Mouse (Mus musculus): ENCODE data around the gene Lhpp.
A peak's percentile ranks its signal among the peaks of the same experiment; 100 is the strongest.
"Not testable (repeated sequence)": the region's sequence is repeated elsewhere in the genome, so short reads cannot be mapped to it uniquely, and the experiment has no call there.

Lhpp gene

DNA sequence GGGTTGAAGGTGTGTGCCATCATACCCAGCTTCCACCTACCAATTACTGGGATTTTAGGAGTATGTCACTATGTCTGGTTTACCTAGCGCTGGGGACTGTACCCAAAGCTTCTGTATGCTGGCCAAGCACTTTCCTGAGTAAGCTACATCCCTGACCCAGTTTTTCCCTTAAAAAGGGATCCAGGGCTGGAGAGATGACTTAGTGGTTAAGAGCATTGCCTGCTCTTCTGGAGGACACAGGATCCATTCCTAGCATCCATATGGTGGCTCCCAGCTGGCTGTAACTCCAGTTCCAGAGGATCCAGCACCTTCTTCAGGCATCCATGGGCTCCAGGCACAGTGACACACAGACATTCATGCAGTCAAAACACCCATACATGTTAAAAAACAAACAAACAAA lies 36.1 kb downstream of the Lhpp start:
- DNase-seq (ENCODE audit: low spot score) = no peak

DNA sequence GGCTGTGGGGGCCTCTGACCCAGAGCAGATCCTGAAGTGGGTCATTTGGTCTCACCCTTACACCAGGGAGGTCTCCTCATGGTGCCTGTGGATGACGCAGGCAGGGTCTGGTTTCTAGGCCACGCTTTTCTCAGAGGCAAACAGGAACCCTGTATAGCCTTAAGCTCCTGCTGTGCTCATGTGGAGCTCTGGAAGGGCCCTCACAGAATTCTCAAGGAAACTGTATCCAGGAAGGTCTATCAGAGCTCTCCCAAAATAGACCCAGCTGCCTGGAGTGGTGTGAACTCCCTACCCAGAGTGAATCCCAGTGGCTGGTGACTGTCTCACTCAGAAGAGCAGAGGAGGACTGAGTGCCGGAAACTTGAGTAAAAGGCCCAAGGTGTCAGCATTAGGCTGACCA lies 44.0 kb downstream of the Lhpp start:
- no peak for DNase-seq (ENCODE audit: low spot score)

DNA sequence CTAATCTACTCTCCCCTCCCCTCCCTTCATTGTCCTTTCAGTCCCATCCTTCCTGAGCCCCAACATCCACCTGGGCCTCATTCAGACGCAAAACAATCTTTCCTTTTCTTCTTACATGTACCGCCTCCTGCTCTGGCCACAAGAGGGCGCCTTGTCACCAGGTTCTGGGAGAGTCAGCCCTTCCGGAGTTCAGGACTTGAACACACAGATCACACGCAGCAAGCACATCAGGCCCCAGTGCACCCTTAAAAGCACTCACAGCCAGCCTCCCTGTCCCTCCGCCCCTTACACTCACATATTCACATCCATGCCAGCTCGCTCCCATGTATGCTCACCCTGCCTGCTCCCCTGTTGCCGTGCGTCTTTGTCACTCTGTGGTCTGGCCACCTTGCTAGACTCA lies 45.6 kb downstream of the Lhpp start:
- DNase-seq (ENCODE audit: low spot score) = peak; percentile 78

DNA sequence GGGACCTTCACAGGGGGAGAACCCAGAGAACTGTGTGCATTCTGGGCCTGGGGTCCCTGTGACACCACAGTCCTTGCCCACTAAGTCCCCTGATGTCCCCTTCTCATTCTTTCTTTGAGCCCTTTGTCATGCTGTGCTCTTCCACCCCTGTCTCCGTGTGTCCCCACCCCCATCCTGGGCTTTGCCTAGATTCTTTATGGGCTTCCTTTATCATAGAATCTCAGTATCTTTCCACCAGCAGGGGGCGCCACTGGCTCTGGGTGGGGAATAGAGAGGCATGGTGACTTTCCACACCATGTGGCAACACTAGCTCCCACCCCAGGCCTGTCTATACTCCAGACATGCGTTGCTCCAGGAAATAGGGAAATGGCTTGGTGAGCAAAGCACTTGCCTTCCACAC lies 46.1 kb downstream of the Lhpp start:
- DNase-seq (ENCODE audit: low spot score) = peak; percentile 70

DNA sequence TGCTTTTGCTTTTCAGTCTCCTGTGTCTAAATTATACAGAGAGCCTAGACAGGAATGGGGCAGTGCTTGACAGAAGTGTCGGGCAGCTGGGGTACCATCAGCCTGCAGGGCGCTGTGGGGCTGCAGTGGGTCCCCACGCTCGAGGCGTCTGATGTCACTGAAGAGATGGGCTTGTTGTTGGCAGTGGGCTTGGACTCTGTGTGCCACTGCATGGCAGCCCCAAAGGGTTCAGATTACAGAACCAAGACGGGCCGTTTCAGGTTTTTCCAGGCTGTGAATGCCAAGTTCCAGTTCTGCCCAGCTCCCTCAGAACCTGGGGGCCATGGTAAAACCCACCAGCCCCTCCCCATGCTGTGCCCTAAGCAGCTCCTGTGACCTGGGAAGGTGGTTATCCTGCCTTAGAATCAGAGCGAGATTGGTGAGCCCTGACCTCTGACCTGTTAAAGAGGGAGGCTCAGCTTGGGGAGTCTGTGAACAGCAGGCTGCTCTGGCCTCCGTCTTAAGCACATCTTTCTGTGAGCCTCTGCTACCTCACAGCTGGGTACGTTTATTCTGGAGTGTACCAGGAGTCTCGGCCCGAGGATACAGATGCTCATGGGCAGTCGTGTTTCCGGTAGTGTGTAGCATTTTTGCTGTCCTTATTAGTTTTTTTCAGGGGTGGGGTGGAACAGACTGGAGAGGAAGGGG lies 47.1 kb downstream of the Lhpp start:
- no peak for DNase-seq (ENCODE audit: low spot score)

DNA sequence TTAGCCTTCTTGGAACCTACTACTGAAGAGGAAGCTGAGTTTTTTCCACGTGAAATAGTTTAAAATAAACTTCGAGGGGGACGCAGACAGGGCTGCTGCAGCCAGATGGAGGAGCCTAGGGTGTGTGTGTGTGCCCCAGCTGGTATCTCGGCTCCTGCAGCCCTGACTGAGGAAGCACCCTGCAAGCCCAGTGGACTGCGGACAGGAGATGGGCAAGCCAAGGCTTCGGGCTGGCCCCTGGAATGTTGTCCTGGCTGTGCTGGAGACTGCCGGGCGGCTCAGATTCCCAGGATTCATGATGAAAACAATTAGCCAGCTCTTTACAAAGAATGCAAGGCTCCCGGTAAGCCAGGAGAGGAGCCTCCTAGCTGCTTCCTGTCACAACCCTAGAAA lies 47.6 kb downstream of the Lhpp start:
- peak; percentile 42 for DNase-seq (ENCODE audit: low spot score)

DNA sequence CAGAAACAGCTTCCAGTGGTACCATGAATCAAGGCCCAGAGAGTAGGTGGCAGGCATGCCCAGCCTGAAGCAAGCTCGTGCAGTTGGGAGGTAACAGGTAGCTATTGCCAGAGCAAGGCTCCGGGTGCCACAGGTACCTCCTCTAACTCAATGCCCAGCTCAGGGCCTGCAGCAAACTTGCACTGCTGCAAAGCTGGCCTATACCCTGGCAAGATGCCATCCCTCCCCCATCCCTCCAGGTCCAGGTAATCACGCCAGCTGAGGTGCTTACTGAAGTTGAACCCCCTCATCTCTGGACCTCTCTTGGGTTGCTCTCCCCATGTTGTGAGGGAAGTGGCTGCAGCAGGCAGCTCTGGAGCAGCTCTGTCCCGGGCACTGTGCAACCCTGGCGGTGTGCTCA lies 48.2 kb downstream of the Lhpp start:
- DNase-seq (ENCODE audit: low spot score) = no peak

DNA sequence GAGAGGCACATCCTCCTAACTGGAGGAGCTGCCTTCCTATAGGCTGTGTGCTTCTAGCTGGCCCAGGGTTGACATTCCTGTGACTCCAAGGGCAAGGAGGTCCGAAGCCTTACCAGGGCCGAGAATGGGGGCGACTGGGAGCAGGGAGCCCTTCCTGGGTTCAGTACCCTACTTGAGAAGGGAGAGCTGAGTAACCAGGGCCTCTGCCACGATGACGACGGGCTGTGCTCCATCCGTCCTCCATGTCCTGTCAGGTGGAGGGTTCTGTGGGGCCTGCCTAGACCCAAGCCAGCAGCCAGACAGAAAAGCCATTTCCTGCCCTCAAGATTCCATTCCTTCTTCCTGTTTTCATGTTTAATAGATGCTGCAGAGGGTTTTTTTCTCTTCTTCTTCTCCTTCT lies 49.2 kb downstream of the Lhpp start:
- DNase-seq (ENCODE audit: low spot score) = no peak

DNA sequence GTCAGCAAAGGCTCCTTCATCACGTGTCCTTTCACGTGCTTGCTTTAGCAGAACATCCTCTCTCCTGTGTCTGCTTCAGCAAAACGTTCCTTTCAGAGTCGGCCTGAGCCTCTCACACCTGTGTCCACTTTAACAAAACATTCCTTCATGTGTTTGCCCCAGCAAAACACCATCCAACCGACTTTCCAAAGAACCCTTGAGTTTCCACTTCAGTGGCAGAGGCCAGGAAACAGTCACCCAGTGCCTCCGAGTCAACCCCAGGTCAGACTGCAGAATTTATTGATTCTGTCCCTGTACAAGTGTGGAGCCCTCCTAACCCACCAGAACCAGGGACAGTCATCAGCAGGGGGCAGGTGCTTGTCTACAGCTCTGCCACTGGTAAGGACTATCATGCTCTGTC lies 52.4 kb downstream of the Lhpp start:
- not testable (repeated sequence) for DNase-seq (ENCODE audit: low spot score)

DNA sequence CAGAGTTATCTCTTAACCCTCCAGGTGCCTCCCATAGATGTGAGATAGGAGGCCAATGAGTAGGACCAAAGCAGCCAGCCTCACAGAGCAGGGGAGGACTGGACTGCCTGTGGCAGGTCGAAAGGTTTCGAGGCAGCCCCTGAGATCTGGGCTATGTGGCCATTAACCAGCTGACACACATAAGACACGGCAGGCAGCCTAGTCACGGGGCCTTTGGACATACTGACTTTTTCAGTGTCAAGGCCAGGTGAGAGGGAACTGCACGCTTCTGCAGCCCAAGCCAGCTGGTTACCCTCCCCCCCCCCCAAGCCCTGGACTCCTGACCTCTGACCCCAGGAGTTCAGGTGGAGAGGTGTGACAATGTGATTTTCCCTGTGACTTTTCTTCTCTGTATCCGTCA lies 54.4 kb downstream of the Lhpp start:
- DNase-seq (ENCODE audit: low spot score) = peak; percentile 79

DNA sequence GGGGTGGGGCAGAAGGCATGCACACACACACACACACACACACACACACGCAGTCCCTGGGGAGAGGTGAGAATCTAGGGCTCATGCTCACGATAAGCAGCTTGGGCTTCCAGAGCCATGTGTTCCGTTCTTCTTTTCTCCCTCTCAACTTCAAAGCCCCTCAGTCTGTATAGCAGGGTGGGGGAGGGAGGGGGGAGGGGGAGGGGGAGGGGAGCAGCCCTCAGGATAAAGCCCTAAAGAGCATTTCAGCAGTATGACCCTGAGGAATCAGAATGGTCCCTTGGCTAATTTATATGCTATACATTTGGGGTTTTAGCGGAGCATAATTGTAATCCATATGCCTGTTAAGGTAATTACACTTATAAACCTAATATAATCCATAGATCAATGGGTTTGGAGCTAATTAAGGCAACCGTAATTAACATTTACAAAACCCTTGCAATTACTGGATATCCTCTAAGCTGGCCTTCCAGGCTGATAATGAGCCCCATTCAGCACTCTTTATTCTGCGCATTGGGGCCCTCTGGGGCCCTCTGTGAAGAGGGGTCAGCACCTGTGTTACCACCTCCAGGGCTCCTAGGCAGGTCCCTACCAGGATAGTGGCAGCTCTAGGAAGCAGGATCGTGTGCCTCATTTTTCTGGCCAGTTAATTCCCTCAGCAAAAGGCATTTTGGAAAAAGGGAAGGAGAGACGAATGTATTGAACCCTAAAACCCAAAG lies 55.4 kb downstream of the Lhpp start:
- DNase-seq (ENCODE audit: low spot score) = no peak

DNA sequence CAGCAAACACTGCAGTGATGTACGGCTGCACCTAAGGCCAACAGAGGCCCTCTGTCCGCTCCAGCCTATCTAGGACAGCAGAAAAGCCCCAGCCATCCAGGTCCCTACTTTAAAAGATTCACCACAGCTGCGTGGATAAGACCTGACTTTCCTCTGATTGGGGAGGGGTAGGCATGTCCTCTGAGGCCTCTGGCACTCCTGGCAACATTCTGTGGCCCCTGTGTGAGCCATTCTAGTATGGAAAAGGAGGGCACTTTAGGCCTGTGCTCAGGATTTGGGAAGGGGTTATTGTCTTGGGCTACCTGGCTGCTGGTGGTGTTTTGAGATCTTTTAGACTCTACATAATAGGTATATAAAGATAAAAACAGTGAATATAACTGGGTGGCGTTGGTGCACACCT lies 56.1 kb downstream of the Lhpp start:
- no peak for DNase-seq (ENCODE audit: low spot score)

DNA sequence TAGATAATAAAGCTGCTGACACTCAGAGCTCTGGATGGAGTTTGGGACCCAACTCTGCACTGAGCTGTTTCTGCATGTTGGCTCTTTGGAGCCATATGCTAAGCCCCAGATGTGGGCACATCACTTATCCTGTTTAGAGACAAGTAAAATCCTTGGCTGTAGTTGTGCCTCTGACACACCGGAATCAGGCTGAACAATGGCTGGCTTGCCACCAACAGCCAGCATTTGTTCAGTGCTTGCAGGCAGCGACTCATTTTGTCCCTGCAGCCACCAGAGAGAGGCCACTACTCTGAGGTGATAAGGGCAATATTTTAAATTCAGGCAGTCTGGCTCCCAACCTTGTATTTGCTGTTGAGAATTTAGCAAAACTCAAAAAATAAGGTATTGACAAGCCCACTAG lies 58.2 kb downstream of the Lhpp start:
- no peak for DNase-seq (ENCODE audit: low spot score)

DNA sequence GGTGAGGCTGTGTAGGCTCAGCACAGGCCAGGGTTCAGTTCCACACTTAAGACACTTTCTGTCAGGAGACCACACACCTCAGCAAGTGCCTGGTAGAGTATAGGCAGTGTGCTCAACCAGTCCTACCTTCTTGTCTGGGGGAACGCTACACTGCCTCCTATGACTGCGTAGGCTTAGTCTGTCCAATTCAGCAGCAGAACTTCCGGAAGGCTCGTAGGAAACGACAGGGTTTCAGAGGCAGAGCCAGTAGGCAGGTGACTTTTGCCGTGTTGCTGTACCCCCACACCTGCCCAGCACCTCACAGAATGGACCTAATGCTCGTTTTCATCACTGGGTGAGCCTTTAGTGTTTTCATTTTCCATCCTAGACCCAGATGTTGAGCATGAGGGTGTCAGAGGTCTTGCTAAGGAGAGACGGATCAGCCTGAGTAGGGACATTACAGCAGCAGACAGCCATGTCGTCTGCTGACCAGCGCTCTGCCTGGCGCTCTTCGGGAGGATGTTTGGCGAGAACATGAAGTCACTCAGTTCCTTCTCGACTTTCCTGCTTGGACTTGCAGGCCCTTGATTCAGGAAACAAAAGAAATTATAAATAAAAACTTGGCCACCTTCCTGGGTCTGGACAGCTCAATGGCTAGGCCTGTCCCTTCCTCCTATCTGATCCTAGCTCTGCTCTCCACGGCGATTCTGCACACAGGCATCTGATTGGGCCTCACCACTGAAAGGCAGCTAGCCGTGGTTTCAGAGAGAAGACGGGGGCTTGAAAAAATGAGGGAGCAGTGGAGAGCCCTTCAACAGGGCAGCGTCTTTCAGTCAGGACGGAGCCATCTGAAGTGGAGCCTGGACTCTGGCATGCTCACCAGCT lies 59.8 kb downstream of the Lhpp start:
- no peak for DNase-seq (ENCODE audit: low spot score)

DNA sequence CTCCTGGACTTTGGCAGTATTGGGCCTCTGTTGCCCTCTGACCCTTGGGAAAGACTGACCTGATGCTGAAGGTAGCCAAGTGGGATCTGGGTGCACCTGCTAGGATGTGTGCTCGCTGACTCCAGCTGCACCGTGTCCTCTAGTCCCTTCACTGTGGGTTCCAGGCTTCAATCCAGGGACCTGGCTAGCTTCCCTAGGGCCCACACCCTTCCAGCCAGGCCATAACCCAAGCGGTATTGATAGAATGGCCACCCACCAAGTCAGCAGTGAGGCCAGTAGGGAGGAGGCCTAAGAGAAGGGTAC lies 60.4 kb downstream of the Lhpp start:
- DNase-seq (ENCODE audit: low spot score) = no peak

DNA sequence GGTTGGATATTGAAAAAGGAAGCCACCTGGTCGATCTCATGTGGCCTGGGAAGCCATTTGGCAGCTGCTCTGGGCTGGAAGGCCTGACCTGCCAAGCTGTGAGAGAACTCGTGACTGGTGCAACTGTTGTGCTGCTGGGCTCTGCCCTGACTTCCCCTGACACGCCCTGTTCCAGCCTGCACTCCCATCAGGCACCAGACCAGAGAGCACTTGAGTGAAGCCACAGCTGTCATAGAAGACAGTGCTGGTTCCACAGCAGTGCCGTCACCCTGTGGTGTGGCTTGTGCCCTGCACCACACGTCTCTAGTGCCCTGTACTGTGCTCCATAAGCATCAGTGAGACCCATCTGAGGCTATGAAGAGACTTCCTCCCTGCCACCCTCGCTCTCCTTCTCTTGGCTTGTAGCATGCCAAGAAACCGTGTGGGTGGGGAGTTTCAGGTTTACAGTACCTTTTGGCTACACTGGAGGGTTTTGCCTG lies 62.1 kb downstream of the Lhpp start:
- no peak for DNase-seq (ENCODE audit: low spot score)

DNA sequence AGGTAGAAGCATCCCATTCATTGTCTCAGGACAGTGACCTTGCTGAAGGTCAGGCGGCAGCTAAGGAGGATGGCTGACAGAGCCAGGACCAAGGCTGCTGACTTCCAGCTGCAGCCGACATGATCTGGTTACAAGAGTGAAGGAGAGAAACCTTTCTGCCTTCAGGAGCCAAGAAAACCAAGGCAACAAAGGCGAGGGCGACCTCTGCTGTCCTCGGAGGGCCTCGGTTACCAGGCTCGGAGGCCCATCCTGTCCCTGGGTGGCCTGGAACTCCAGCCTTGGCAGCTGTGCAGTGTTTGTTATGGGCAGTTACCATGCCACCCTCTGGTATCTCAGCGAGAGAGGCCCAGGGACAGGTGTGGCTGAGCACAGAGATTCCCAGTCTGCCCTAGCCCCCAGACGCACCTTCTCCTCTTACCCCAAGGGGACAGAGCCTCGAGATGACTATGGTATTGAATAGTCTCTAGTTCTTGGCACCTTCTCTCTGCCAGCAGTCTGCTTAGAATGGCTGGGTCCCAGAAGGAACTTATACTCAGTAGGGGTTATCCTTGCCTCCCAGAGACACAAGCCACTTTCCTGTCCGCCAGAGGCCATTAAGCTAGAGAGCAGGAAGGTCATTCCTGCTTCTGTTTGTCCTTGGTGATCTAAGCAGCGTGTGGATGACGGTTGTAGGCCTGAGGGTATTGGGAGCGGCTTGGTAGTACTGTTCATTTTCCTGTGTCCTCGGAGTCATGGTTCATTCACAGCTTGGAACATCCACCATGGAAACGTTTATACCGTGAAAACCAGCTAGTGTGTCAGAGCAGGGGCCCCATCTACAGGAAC lies 63.7 kb downstream of the Lhpp start:
- DNase-seq (ENCODE audit: low spot score) = no peak

DNA sequence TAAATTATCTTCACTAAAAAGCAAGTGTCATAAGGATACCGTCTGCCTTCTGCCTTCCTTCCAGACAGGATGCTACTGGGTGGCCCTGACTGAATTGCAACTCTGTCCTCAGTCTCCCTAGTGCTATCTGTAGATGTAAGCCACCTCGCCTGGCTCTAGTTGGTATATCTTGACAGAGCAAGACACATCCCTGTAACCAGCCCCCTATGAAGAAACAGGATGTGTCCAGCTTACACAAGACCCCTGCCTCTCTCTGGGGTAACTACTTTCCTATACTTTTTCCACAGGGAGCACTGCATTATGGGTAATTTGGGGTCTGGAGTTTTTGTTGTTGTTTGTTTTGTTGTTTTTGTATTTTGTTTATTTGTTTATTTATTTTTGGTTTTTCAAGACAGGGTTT lies 65.5 kb downstream of the Lhpp start:
- no peak for DNase-seq (ENCODE audit: low spot score)

DNA sequence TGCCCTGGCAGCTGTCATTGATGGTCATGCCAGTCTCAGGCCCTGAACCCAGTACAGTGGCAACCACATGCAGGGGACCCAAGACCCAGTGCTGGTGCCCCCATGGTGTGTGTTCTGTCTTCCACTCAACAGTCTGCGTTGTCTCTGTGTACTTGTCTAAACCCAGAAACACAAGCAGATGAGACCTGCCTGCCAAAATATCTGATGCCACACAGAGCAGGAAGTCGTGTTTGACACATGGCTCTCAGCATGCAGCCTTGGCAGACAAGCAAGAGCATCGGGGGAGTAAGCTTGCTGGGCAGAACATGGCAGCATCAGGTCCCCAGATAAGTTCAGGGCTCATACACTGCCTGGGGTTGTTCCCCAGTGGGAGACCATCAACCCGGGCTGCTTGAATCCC lies 68.7 kb downstream of the Lhpp start:
- DNase-seq (ENCODE audit: low spot score) = no peak

DNA sequence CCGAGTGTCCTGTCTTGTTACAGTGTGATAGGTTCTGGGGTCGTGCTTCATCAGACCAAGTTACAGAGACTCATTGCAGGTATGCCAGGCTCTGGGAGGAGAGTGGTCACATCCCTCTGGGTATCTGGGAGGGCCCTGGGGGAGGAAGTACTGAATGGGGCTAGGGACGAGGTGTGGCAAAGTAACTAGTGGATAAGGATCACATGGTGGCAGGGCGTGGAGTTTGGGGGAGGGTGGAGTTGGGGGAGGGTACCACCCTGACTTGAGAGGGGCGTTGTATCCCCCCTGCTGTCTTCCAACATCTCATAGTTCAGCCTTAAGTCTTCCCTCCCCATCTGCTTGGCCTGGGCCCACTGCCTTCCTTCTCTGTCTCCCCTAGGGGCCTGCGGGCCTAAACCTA lies 69.1 kb downstream of the Lhpp start:
- DNase-seq (ENCODE audit: low spot score) = no peak

DNA sequence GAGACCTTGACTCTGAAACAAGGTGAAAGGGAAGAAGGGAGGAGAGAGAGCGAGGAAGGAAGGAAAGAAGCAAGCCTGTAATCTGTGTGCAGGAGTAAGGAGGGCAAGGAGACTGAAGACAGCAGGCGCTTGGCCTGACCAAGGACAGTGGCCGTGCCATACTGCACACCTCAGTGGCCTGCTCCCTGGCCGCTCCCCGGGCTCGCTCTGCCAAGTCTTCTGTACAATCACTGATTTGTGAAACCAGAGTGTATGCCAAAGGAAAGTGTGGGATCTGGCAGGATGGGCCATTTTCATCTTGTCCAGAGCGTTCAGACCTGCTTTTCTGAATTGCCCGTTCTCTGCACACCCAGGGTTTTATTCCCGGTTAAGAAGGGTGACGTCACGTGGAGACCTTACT lies 70.9 kb downstream of the Lhpp start:
- DNase-seq (ENCODE audit: low spot score) = no peak

DNA sequence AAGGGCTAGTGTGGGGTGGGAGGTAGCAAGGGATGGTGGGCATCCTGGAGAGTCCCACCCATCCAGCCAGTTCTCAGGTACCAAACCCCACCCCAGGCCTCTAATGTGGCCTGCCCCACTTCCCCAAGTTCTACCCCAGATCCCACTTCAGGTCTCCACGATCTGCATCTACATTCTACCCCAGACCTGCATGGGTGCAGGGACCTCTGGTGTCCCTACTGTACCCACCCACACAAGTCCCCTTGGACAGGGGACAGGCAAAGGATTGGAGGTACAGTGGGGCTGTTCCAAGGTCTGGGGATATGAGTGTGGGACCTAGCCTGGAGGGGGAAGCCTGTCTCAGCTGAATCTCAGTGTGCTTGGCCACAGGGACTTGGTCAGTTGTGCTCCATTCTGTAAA lies 71.4 kb downstream of the Lhpp start:
- DNase-seq (ENCODE audit: low spot score) = no peak
